Mouse (Mus musculus): ENCODE data around the gene Ankrd34b. TPM values are rescaled to one million over a fixed set of nuclear protein-coding genes. Genes with fewer than 3 reads are reported as not detected.

Gene Ankrd34b
- polyA plus RNA-seq, 1 experiment, result not detected

DNA sequence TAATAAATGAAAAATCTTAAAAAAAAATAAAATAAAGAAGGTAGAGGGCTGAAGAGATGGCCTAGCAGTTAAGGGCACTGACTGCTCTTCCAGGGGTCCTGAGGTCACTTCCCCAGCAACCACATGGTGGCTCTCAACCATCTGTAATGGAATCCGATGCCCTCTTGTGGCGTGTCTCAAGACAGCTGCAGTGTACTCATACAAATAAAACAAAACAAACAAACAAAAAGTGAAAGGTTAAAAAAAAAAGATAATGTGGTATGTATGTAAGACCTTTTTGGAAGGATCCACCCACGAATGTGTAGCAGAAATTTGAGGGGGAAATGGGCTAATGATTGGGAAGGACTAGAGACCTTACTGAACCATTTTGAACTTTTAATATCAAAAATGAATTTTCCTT is 57.7 kb downstream of the Ankrd34b start:
- no peak for TF ChIP-seq CTCF (IDR thresholded peaks at IDR 0.05; ENCODE audit: insufficient read depth, low read depth, low read length)
- TF ChIP-seq POLR2A (IDR thresholded peaks at IDR 0.05; ENCODE audit: insufficient read depth, low read depth, low read length), result no peak
- H3K27ac ChIP-seq (ENCODE audit: insufficient read depth, low read depth, low read length), result no peak overlapping the region
- H3K4me1 ChIP-seq (ENCODE audit: control insufficient read depth, insufficient read depth, low read length), result no peaks in the 10 kb centered on the region
- H3K4me3 ChIP-seq (ENCODE audit: insufficient read depth, low read depth, low read length), result peak overlapping the region; percentile 56; the same call in 1 of the 2 replicates
- 2% methylated on average over 3 of the region's 3 CpGs for WGBS

DNA sequence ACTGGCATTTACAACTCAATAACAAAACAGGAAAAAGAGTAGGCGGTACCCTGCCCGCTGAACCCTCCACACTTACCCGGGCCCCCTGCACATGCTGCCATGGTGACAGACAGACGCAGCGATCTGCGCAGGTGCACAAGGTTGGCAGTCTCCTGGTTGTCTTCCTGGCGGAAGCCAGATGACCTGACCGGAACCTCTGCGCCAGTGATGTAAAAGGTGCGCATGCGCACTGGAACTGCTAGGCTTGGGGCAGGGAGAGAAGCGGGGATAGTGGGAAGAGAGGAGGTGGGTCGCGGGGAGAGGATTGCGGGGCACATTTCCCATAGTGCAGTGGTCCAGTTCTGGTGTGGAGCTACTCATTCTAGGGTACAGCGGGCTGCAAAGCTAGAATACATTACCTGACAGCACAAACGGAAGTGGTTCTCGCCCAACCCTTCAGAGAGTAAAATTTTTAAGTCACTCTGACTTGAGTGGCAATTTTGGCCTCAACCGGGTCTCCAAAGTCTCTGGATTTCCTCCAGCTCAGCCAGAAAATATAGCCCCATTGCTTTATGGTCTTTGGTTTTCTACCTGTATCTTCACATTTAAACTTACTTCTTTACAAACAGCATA is 58.3 kb downstream of the Ankrd34b start, which contains the start of gene Fam151b:
Gene Fam151b, minus strand, starts transcription at position 164 of the 612 bp plus-strand sequence.
- peak within 1 kb of the TSS; percentile 4; the same call in 1 of the 2 replicates for H3K27ac ChIP-seq (ENCODE audit: insufficient read depth, low read depth, low read length)
- WGBS, result 6% methylated on average over 19 of the region's 19 CpGs
- H3K4me3 ChIP-seq (ENCODE audit: insufficient read depth, low read depth, low read length), result peak within 1 kb of the TSS; percentile 56
- no peaks in the 10 kb centered on the region for H3K4me1 ChIP-seq (ENCODE audit: control insufficient read depth, insufficient read depth, low read length)
- 0 out of 2 replicates have a peak, but pooled peaks have one; percentile 51 for TF ChIP-seq POLR2A (IDR thresholded peaks at IDR 0.05; ENCODE audit: insufficient read depth, low read depth, low read length)
- no peak for TF ChIP-seq CTCF (IDR thresholded peaks at IDR 0.05; ENCODE audit: insufficient read depth, low read depth, low read length)

DNA sequence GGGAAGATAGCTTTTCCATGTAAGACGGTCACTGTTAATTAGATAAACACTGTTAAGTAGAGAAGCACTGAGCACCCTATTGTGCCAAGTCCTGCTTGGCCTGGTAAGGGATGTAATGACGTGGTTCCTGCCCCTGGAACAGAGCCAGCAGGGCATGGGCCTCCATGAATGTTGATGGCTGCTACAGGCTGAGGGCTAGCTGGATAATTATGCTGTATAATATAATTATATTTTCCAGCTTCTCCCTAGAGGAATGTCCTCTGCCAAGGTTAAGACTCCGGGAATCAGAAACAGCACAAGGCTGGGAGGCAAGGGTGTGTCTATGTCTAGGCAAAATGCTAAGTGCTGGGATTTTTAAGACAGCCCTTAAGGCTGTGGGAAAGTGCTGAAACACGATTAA is 65.1 kb downstream of the Ankrd34b start:
- no peaks in the 10 kb centered on the region for H3K4me1 ChIP-seq (ENCODE audit: control insufficient read depth, insufficient read depth, low read length)
- 33% methylated on average over 4 of the region's 4 CpGs for WGBS
- no peak for TF ChIP-seq CTCF (IDR thresholded peaks at IDR 0.05; ENCODE audit: insufficient read depth, low read depth, low read length)
- TF ChIP-seq POLR2A (IDR thresholded peaks at IDR 0.05; ENCODE audit: insufficient read depth, low read depth, low read length), result no peak
- H3K4me3 ChIP-seq (ENCODE audit: insufficient read depth, low read depth, low read length), result no peak overlapping the region
- no peak overlapping the region for H3K27ac ChIP-seq (ENCODE audit: insufficient read depth, low read depth, low read length)

Other genes with a start within 250 kb of the Ankrd34b start
- not detected in 2 replicates for gene Gm20379, start 119.9 kb upstream of the Ankrd34b start, polyA plus RNA-seq (2012; ENCODE audit: insufficient read depth, insufficient read length, low replicate concordance, missing spikeins)
- not detected in 2 replicates for gene Dhfr, start 71.2 kb upstream of the Ankrd34b start, polyA plus RNA-seq (2012; ENCODE audit: insufficient read depth, insufficient read length, low replicate concordance, missing spikeins)
- gene Msh3, start 70.9 kb upstream of the Ankrd34b start, polyA plus RNA-seq (2012; ENCODE audit: insufficient read depth, insufficient read length, low replicate concordance, missing spikeins), result not detected in 2 replicates
- not detected in 2 replicates for gene Fam151b, start 58.1 kb downstream of the Ankrd34b start, polyA plus RNA-seq (2012; ENCODE audit: insufficient read depth, insufficient read length, low replicate concordance, missing spikeins)
- gene Zfyve16, start 105.0 kb downstream of the Ankrd34b start, polyA plus RNA-seq (2012; ENCODE audit: insufficient read depth, insufficient read length, low replicate concordance, missing spikeins), result not detected in 2 replicates
- gene Spz1, start 150.3 kb downstream of the Ankrd34b start, polyA plus RNA-seq (2012; ENCODE audit: insufficient read depth, insufficient read length, low replicate concordance, missing spikeins), result not detected in 2 replicates
- 157 TPM in 1 of 2 replicates, not detected in the other for gene Serinc5, start 185.2 kb downstream of the Ankrd34b start, polyA plus RNA-seq (2012; ENCODE audit: insufficient read depth, insufficient read length, low replicate concordance, missing spikeins)

All from olfactory bulb, adult 2 months (tissue).